Mouse (Mus musculus): ENCODE results near the gene Ret.

Gene Ret

DNA sequence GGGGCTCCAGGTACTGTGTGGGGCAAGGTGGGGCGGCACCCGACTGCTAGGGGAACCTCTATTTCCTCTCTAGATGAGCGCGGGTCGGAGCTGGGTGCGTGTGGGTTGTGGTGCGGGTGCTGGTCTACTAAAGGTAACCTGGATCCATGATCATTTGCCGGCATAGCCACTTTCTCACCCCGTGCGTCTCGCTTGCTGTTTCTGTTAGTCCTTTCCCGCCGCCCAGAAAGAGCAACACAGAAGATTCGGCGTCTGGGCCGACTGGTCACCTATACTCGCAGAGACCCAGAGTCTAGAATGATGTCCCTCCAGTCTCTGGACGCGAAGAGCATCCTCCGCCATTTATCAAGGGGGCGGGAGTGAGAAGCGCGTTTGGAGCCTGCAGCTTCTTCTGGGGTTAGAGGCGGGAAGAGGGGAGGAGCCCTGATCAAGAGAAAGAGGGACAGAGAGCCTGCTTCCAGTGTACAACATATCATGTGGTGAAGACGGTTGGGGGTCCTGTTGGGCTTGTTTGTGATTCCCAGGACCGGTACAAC, at the start of gene Ret:
Gene Ret, minus strand, starts transcription at position 279 of the 536 bp plus-strand sequence.
- no peak for DNase-seq (ENCODE audit: low read depth, low spot score)

DNA sequence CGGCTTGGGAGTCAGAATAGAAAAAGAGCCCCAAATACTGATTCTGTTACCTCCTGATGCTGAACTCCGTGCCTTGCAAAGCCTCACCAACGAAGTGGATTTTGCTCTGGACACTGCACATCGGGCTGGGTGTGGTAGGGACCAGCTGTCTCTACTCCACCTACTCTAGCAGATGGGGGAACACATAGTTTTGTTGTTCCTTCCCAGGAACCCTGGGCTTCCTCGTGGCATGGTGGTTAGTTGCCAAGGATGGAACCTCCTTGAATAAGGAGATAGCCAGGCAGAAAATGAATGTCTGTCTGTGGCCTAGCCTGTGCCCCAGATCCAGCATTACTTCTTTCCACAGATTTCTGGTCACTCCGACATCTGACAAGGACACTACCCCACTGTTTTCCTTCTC, 49.6 kb upstream of the Ret start:
- DNase-seq (ENCODE audit: low read depth, low spot score): no peak

DNA sequence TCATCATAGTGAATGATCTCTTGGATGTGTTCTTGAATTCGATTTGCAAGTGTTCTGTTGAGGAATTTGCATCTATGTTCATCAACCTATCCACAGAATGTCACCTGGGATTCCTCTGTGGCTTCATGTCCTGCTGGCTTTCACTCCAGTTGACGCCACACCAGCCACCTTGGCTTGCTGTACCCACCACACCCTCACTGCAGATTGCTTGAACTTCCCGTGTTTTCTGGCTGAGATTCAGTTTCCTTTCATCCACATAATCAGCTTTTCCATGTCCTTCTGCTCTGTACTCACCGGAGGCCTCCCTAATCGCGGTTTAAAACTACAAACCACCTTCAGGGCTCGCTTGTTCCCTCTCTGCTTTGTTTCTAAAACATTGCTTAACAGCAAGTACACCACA, 46.6 kb upstream of the Ret start:
- no peak for DNase-seq (ENCODE audit: low read depth, low spot score)

DNA sequence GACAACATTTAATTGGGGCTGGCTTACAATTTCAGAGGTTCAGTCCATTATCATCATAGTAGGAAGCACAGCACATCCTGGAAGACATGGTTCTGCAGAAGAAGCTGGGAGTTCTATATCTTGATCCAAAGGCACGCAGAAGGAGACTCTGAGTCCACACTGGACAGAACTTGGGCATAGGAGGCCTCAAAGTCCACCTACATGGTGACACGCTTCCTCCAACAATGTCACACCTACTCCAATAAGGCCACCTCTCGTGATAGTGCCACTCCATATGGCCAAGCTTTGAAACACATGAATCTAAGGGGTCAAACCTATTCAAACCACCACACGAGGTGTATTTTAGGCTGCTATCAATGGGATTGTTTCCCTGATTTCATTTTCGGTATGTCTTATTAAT, 45.4 kb upstream of the Ret start:
- no peak for DNase-seq (ENCODE audit: low read depth, low spot score)

GRCm38 (mm10) chr6:118226072-118226471, 28.6 kb upstream of the Ret start:
- DNase-seq (ENCODE audit: low read depth, low spot score): peak; percentile 59

GRCm38 (mm10) chr6:118222471-118222870, 25.0 kb upstream of the Ret start:
- no peak for DNase-seq (ENCODE audit: low read depth, low spot score)

GRCm38 (mm10) chr6:118215676-118216075, 18.2 kb upstream of the Ret start:
- no peak for DNase-seq (ENCODE audit: low read depth, low spot score)

GRCm38 (mm10) chr6:118208326-118208725, 10.8 kb upstream of the Ret start:
- no peak for DNase-seq (ENCODE audit: low read depth, low spot score)

DNA sequence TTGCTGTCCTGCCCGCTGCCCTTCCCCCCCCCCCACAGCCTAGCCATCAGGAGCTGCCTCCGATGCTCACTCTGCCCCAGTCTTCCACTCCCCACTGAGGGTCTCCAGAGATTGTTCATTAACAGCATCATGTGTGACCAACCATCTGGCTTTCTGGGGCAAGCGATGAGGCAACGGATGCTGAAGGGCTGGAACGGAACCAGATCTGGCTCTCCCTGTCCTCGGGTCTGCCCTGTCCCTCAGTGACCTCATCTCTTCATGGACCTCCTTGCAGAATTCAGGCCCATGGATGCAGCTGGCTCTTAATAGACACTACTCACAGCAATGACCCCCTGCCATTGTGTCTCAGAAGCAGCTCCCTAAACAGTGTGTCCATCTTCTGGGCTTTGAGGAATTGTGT, 8.9 kb upstream of the Ret start:
- no peak for DNase-seq (ENCODE audit: low read depth, low spot score)

- DNase-seq (ENCODE audit: low read depth, low spot score): no peak
These were observed 7.8 kb upstream of the Ret start for GRCm38 (mm10) chr6:118205176-118205890.

DNA sequence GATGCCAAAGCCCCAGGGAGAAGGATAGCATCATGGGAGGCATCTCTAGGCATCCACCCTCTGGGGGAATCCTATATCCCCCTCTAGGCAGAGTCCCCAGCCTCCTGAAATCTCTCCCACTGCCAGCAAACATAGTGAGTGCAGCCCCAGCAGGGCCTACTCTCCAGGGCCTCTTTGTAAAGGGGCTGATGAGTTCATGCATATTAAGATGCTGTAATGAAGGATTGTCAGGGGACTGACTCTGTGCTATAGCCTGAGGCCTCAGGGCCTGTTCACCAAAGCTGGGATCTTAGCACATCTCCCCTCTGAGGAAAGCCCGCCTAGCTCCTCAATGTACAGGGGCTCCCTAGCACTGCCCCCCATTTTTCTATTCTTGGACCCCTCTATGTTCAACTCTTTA, 6.6 kb upstream of the Ret start:
- no peak for DNase-seq (ENCODE audit: low read depth, low spot score)

- no peak for DNase-seq (ENCODE audit: low read depth, low spot score)
These were observed 623 bp downstream of the Ret start for GRCm38 (mm10) chr6:118196751-118197439.

DNA sequence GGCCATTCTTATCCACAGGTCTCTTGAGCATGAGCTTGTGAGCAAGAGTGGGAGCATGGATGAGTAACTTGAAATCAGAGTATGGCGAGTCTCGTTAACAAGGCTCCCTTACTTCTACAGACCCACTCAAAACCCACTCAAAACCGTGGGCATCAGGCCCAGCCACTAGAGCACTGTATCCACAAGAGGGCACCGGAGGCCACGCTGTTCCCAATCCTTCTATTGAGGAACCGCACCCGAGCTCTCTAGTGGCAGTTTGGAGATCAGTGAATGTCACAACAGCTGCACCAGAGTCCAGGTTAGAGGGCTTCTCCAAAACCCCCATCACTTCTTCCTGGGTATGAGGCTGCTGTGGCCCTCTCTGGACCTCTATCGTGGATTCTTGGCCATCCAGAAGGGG, 2.4 kb downstream of the Ret start:
- peak; percentile 16 for DNase-seq (ENCODE audit: low read depth, low spot score)

- DNase-seq (ENCODE audit: low read depth, low spot score): no peak
These were observed 4.6 kb downstream of the Ret start for GRCm38 (mm10) chr6:118192882-118193281.

DNA sequence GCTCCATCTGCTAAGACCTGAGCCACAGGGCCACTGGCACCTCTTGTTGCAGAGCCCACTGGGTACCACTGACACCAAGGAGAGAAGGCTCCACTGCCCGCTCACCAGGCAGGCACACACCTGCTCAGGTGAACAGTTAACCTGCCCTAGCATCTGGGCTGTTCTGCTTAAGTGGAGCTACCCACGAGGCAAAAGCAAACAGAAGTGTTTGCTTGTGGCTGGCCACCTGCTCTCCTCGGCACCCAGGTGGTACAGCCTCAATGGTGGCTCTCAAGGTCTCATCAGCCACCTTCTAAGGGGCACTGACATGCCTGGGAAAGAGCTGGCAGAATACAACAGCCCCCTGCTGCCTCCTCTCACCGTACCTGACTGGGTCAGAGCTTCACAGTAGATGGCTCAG, 5.3 kb downstream of the Ret start:
- no peak for DNase-seq (ENCODE audit: low read depth, low spot score)

DNA sequence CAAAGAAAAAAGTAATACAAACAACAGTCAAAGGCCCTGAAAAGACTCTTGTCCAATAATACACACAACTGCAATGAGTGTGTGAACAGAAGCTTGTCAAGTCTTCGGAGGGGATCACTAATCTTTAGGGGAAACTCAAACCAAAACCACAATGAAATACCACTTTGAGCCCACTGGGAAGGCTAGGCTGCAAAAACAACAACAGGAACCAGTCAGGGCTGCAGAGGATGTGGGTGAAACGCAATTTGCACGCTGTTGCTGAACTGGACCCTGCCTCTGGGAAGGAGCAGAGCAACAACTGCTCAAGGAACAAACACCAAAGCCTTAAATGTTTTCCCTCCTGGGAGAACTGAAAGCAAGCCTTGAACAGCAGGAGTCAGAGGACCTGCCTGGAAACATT, 7.8 kb downstream of the Ret start:
- no peak for DNase-seq (ENCODE audit: low read depth, low spot score)

- no peak for DNase-seq (ENCODE audit: low read depth, low spot score)
These were observed 8.9 kb downstream of the Ret start for GRCm38 (mm10) chr6:118188599-118188998.

DNA sequence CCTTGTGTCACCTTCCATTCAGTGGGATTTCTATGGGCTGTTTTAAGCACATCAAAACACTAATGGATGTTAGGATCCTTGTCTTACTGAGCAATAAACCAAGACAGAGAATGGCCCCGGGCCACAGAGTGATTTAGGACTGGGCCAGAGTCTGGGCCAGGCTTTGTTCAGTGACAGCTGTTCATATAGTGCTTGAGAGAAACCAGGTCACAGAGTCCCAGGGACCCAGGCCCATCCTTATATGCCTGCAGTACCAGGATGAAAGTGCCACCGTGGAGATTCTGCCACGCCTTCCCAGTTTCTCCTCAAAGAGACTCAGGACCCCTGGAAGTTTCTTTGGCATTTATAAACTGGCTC, 10.3 kb downstream of the Ret start:
- DNase-seq (ENCODE audit: low read depth, low spot score): no peak

DNA sequence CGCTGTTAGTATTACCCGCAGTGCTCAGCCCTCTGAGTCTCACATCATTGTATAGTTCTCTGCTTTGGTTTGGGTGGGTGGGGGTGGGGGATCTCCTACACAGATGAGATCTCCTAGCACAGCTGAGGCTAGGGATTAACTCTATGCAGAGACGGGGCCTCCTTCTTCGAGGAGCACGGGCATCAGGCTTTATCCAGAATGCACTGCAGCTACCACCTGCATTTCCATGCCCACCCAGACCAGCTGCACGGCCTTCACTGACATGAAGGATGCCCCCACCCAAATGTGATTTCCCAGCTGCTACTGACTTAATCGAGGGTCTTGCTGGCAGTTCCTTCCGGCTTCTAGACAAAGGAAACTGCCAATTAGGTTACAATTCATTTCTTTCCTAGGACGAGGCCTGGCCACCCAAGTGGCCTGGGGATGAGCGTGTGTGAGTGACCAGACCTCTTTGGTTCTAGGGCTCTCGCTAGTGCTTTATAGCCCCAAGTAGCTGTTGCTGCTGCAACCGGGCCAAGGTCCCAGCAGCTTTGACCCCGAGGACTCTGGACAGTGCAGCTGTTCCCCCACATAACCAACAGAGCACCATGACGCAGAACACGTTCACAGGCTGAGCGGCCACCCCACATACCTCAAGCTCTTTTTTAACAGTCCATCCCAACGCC, 10.8 kb downstream of the Ret start:
- DNase-seq (ENCODE audit: low read depth, low spot score): no peak

- no peak for DNase-seq (ENCODE audit: low read depth, low spot score)
These were observed 13.4 kb downstream of the Ret start for GRCm38 (mm10) chr6:118184126-118184525.

- DNase-seq (ENCODE audit: low read depth, low spot score): no peak
These were observed 17.5 kb downstream of the Ret start for GRCm38 (mm10) chr6:118180085-118180423.

- peak; percentile 55 for DNase-seq (ENCODE audit: low read depth, low spot score)
These were observed 18.0 kb downstream of the Ret start for GRCm38 (mm10) chr6:118179316-118180084.

Data from telencephalon, adult 2 months (tissue).